Mouse (Mus musculus): ENCODE results near the gene Hbs1l. TPM values are rescaled to one million over a fixed set of nuclear protein-coding genes. Genes with fewer than 3 reads are reported as not detected.

The Hbs1l gene
- total and polyA plus RNA-seq, 2 experiments from 2014 or later, result 61.3 to 78.3 TPM

DNA sequence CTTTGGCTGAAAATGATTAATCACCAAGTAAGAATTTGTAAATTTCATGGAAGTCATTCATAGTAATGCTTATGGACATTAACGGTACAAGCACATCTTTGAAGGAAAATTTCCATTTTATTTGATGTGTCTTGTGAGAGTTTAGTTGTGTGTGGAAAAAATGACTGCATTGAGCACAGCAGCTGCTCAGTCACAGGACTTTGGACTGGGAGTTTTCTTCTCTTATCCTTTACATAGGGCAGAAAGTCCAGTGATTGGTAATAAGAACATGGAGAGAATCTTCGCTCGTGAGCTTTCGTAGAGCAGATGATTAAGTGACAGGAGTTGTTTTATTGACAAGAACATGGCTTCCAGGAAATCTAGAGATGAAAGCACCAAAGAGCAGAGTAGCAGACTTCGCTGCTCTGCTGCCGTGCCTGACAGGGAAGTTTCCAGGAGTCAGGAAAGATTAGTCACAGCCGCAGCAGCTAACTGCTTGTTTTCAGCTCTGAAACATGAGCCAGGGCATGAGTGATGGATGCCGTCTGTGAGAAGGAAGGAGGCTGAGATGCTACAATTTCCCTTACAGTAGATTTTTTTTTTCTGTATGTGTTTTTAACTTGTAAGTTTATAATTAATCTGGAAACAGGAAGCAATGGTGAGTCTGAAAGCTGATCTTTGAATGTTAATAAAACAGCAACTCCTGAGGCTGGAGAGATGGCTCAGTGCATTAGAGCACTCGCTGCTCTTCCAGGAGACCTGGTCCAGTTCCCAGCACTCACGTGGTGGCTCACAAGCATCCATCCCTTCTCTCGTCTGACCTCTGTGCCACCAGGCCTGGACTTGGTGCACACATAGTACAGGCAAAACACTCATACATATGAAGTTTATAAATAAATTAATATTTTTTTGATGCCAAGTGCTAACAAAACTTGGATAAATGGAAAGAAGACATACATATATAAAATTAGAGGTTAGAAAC is 9.2 kb downstream of the Hbs1l start:
- 85% methylated on average over 11 of the region's 11 CpGs for WGBS
- no peaks in the 10 kb centered on the region for H3K27me3 ChIP-seq (ENCODE audit: insufficient read depth, low read length)
- no peak overlapping the region for H3K4me3 ChIP-seq (ENCODE audit: low read length)
- ATAC-seq (no peak), DNase-seq (ENCODE audit: low spot score) (no peak)
- H3K9ac ChIP-seq (replicated peaks; ENCODE audit: low read length), result no peak overlapping the region
- H3K4me2 ChIP-seq (ENCODE audit: low read depth, low read length), result no peak overlapping the region
- no peaks in the 10 kb centered on the region for H3K9me3 ChIP-seq (ENCODE audit: low read length)
- H3K4me1 ChIP-seq (ENCODE audit: insufficient read depth, low read length), result no peaks in the 10 kb centered on the region
- TF ChIP-seq CTCF (IDR thresholded peaks at IDR 0.05; ENCODE audit: low read depth), result no peak
- H3K27ac ChIP-seq, result no peak overlapping the region
- peaks cover 20% of the 10 kb centered on the region for H3K36me3 ChIP-seq (ENCODE audit: insufficient read depth, low read length)

DNA sequence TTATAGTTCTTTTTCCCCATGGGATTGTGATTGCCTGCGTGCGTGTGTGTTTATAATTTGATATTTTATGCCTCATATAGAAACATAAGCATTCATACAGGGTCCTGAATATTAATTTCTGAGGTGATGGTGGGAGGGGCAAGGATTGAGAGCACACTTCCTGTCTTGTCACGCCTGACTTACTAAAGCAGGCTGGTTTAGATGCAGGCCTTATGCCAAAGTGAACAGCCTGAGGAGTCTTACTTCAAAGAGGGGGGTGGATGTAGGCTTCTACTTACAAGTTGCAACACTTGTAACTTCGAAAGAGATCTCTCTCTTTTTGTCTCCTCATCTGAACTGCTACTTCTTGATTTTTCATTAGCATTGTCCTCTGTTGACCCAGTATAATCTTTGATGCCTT is 18.0 kb downstream of the Hbs1l start:
- no peak for TF ChIP-seq CTCF (IDR thresholded peaks at IDR 0.05; ENCODE audit: low read depth)
- Histone ChIP-seq H3K9me3 (ENCODE audit: low read length) (no peaks in the 10 kb centered on the region), H3K4me2 (ENCODE audit: low read depth, low read length) (no peak overlapping the region), H3K9ac (replicated peaks; ENCODE audit: low read length) (no peak overlapping the region), H3K27me3 (ENCODE audit: insufficient read depth, low read length) (no peaks in the 10 kb centered on the region), H3K36me3 (ENCODE audit: insufficient read depth, low read length) (no peaks in the 10 kb centered on the region), H3K4me1 (ENCODE audit: insufficient read depth, low read length) (no peaks in the 10 kb centered on the region), H3K27ac (no peak overlapping the region), H3K4me3 (ENCODE audit: low read length) (no peak overlapping the region)
- 54% methylated on average over 4 of the region's 4 CpGs for WGBS
- DNase-seq (ENCODE audit: low spot score) (peak; percentile 44), ATAC-seq (no peak)

DNA sequence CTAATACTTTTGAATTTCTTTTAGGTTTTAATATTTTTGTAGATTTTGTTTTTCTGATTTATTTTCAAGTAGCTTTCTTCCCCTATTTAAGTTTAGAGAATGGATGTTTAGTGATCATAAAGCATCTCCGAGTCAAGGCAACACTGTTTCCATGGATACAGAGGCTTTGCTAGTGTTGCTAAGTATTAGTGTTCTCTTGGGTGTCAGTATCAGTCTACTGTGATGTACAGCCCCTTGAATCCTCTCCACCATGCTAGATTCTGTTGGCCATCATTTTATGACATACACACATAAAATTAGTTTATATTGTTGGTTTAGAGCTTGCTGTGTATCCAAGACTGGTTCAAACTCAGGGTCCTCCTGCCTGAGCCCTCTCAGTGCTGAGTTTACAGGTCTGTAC is 20.3 kb downstream of the Hbs1l start:
- H3K4me1 ChIP-seq (ENCODE audit: insufficient read depth, low read length), result no peaks in the 10 kb centered on the region
- WGBS, result 55% methylated on average over 1 of the region's 1 CpGs
- no peak for TF ChIP-seq CTCF (IDR thresholded peaks at IDR 0.05; ENCODE audit: low read depth)
- ATAC-seq (no peak), DNase-seq (ENCODE audit: low spot score) (no peak)
- H3K9ac ChIP-seq (replicated peaks; ENCODE audit: low read length), result no peak overlapping the region
- H3K9me3 ChIP-seq (ENCODE audit: low read length), result no peaks in the 10 kb centered on the region
- H3K4me2 ChIP-seq (ENCODE audit: low read depth, low read length), result no peak overlapping the region
- H3K27me3 ChIP-seq (ENCODE audit: insufficient read depth, low read length), result no peaks in the 10 kb centered on the region
- H3K36me3 ChIP-seq (ENCODE audit: insufficient read depth, low read length), result no peaks in the 10 kb centered on the region
- no peak overlapping the region for H3K27ac ChIP-seq
- no peak overlapping the region for H3K4me3 ChIP-seq (ENCODE audit: low read length)

DNA sequence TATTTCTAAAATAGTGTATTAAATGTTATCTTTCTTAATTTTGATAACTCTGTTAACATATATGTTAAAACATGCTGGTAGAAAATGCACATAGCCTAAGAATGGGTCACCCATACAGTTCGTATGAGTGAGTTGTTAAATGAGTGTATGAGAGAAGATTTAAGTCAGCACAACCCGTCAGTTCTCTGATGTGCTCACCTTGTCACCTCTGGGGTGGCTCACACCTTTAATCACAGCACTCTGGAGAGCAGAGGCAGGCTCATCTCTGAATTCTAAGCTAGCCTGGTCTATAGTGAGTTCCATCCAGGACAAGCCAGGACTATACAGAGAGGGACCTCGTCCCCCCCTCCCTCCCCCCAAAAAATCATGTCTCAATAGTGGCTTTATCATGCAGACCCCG is 22.5 kb downstream of the Hbs1l start:
- Histone ChIP-seq H3K36me3 (ENCODE audit: insufficient read depth, low read length) (no peaks in the 10 kb centered on the region), H3K27ac (no peak overlapping the region), H3K4me1 (ENCODE audit: insufficient read depth, low read length) (no peaks in the 10 kb centered on the region), H3K9ac (replicated peaks; ENCODE audit: low read length) (no peak overlapping the region), H3K9me3 (ENCODE audit: low read length) (no peaks in the 10 kb centered on the region), H3K4me2 (ENCODE audit: low read depth, low read length) (no peak overlapping the region), H3K27me3 (ENCODE audit: insufficient read depth, low read length) (no peaks in the 10 kb centered on the region), H3K4me3 (ENCODE audit: low read length) (no peak overlapping the region)
- 94% methylated on average over 4 of the region's 4 CpGs for WGBS
- no peak for TF ChIP-seq CTCF (IDR thresholded peaks at IDR 0.05; ENCODE audit: low read depth)
- DNase-seq (ENCODE audit: low spot score) (no peak), ATAC-seq (no peak)

DNA sequence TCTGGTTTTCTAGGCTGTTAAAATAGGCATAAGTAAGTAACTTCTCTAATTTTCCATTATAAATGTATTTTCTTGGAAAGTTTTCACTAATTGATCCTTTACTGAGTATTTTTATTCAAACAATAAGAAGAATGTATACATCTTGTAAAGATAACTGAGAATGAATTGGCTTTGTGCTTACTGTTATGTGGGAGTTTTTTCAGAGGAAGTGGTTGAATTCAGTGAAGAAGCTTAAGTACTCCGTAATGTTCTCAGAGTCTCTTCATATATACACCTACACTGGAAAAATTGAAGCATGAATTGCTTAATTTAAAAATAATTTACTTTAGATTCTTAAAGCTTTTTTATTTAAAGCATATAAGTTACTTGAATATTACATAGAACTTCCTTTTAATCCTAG is 23.2 kb downstream of the Hbs1l start:
- WGBS, result 95% methylated on average over 1 of the region's 1 CpGs
- Histone ChIP-seq H3K27me3 (ENCODE audit: insufficient read depth, low read length) (no peaks in the 10 kb centered on the region), H3K36me3 (ENCODE audit: insufficient read depth, low read length) (no peaks in the 10 kb centered on the region), H3K9ac (replicated peaks; ENCODE audit: low read length) (no peak overlapping the region), H3K4me1 (ENCODE audit: insufficient read depth, low read length) (no peaks in the 10 kb centered on the region), H3K4me3 (ENCODE audit: low read length) (no peak overlapping the region), H3K4me2 (ENCODE audit: low read depth, low read length) (no peak overlapping the region), H3K27ac (no peak overlapping the region), H3K9me3 (ENCODE audit: low read length) (no peaks in the 10 kb centered on the region)
- ATAC-seq, result no peak
- no peak for DNase-seq (ENCODE audit: low spot score)
- TF ChIP-seq CTCF (IDR thresholded peaks at IDR 0.05; ENCODE audit: low read depth), result no peak

DNA sequence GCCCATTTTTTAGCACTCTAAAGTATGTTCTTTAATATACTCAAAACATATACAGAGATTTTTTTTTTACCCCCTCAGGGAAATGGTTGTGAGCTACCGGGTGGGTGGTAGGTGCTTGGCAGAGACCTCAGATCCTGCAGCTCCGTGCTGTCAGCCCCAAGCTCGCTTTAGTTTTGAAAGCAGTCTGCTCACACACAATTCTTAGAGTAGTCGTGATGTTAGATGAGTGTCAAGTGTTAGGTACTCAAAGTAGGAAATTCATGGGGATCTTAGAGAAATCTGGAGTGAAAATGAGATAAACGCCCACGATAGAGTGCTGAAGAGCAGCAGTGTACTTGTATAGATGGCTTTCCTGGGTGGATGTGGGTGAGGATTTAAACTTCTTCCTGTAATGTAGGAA is 24.8 kb downstream of the Hbs1l start:
- Histone ChIP-seq H3K27ac (no peak overlapping the region), H3K36me3 (ENCODE audit: insufficient read depth, low read length) (no peaks in the 10 kb centered on the region), H3K9me3 (ENCODE audit: low read length) (no peaks in the 10 kb centered on the region), H3K4me2 (ENCODE audit: low read depth, low read length) (no peak overlapping the region), H3K4me3 (ENCODE audit: low read length) (no peak overlapping the region), H3K9ac (replicated peaks; ENCODE audit: low read length) (no peak overlapping the region), H3K27me3 (ENCODE audit: insufficient read depth, low read length) (no peaks in the 10 kb centered on the region), H3K4me1 (ENCODE audit: insufficient read depth, low read length) (no peaks in the 10 kb centered on the region)
- TF ChIP-seq CTCF (IDR thresholded peaks at IDR 0.05; ENCODE audit: low read depth), result no peak
- ATAC-seq (no peak), DNase-seq (ENCODE audit: low spot score) (no peak)
- WGBS, result 89% methylated on average over 6 of the region's 6 CpGs

DNA sequence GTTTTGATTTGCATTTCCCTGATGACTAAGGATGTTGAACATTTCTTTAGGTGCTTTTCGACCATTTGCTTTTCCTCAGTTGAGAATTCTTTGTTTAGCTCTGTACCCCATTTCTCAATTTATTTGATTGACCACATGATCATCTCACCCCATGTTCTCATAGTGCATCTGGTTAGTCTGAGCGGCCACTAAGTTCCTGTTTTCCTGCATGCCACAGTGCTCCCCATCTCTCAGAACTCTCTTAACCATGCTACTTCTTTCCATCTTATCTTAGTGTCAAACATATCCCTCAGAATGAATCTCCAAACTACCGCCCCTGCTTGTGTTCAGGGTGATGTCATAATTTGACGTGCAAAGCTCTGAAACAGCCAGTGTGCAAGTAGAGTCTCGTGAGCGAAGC is 30.6 kb downstream of the Hbs1l start:
- Histone ChIP-seq H3K9ac (replicated peaks; ENCODE audit: low read length) (no peak overlapping the region), H3K4me3 (ENCODE audit: low read length) (no peak overlapping the region), H3K27me3 (ENCODE audit: insufficient read depth, low read length) (no peaks in the 10 kb centered on the region), H3K27ac (no peak overlapping the region), H3K4me2 (ENCODE audit: low read depth, low read length) (no peak overlapping the region), H3K9me3 (ENCODE audit: low read length) (no peaks in the 10 kb centered on the region), H3K4me1 (ENCODE audit: insufficient read depth, low read length) (no peaks in the 10 kb centered on the region), H3K36me3 (ENCODE audit: insufficient read depth, low read length) (0 out of 2 replicates have a peak, but pooled peaks cover 5% of the 10 kb centered on the region)
- ATAC-seq (no peak), DNase-seq (ENCODE audit: low spot score) (no peak)
- TF ChIP-seq CTCF (IDR thresholded peaks at IDR 0.05; ENCODE audit: low read depth), result no peak
- 92% methylated on average over 6 of the region's 6 CpGs for WGBS

All from hindbrain, postnatal 0 days (tissue).